ENCODE assay signal across 7 mouse cellular contexts in genomic region chr1:176999011-176999410, GRCm38 (mm10).
DNase-seq lines count a peak whose midpoint lies in the region; ATAC-seq and TF ChIP-seq lines count a peak whose summit lies in the region.

No protein-coding gene starts in this region.

- H3K4me3 ChIP-seq in lung, embryonic 14.5 days (ENCODE audit: low read depth, low read length), result no peak overlapping the region
- H3K4me3 ChIP-seq in forebrain, embryonic 14.5 days (ENCODE audit: low read depth, low read length), result no peak overlapping the region
- no peak overlapping the region for H3K4me3 ChIP-seq in spleen, adult 2 months (ENCODE audit: extremely low read depth, insufficient read depth, insufficient read length)

- no peak overlapping the region for H3K4me2 ChIP-seq in lung, embryonic 14.5 days
- no peak overlapping the region for H3K4me2 ChIP-seq in forebrain, embryonic 14.5 days (ENCODE audit: low read length)

- no peak for TF ChIP-seq POLR2A in spleen, adult 2 months (IDR thresholded peaks at IDR 0.05; ENCODE audit: low read depth, low read length)

- TF ChIP-seq CTCF in lung, embryonic 14.5 days (IDR thresholded peaks at IDR 0.05; ENCODE audit: low read depth), result peak; percentile 41
- TF ChIP-seq CTCF in spleen, adult 2 months (IDR thresholded peaks at IDR 0.05; ENCODE audit: extremely low read depth, insufficient read depth, insufficient read length, insufficient replicate concordance), result peak; percentile 43; the same call in 1 of the 2 replicates

- H3K9ac ChIP-seq in lung, embryonic 14.5 days, result no peak overlapping the region
- no peak overlapping the region for H3K9ac ChIP-seq in forebrain, embryonic 14.5 days (ENCODE audit: low read length)

- DNase-seq in lung, embryonic 14.5 days, result peak; percentile 71
- no peak for DNase-seq in lung, postnatal 14 days
- DNase-seq in forebrain, embryonic 14.5 days (ENCODE audit: low spot score), result peak; percentile 90
- peak; percentile 26 for DNase-seq in lung, postnatal 25 days (ENCODE audit: low spot score)
- peak in 1 of 2 experiments; percentile 72 for DNase-seq in spleen, adult 2 months (ENCODE audit: low read depth in 1 of 2, low spot score in 2 of 2)
- DNase-seq in urinary bladder, adult 18-20 months (ENCODE audit: low spot score in 2 of 2), result no peak
- DNase-seq in heart, postnatal 25 days (ENCODE audit: low spot score), result no peak

- no peaks in the 10 kb centered on the region for H3K27me3 ChIP-seq in lung, embryonic 14.5 days (ENCODE audit: insufficient read depth, low read length)
- no peaks in the 10 kb centered on the region for H3K27me3 ChIP-seq in forebrain, embryonic 14.5 days (replicated peaks; ENCODE audit: control insufficient read depth, insufficient read depth, low read length)
- no peaks in the 10 kb centered on the region for H3K27me3 ChIP-seq in spleen, adult 2 months (ENCODE audit: control insufficient read depth, insufficient read depth, low read length)

- no peaks in the 10 kb centered on the region for H3K9me3 ChIP-seq in lung, embryonic 14.5 days (ENCODE audit: low read depth, low read length)
- no peaks in the 10 kb centered on the region for H3K9me3 ChIP-seq in forebrain, embryonic 14.5 days (replicated peaks; ENCODE audit: control insufficient read depth, low read length)

- ATAC-seq in lung, embryonic 14.5 days (ENCODE audit: insufficient read depth), result peak; percentile 61
- ATAC-seq in forebrain, embryonic 14.5 days, result peak; percentile 45

- no peaks in the 10 kb centered on the region; the same call in 1 of the 2 replicates for H3K4me1 ChIP-seq in lung, embryonic 14.5 days (ENCODE audit: insufficient read depth)
- peaks cover 69% of the 10 kb centered on the region for H3K4me1 ChIP-seq in forebrain, embryonic 14.5 days (ENCODE audit: control insufficient read depth, insufficient read depth, low read length)
- peaks cover 30% of the 10 kb centered on the region for H3K4me1 ChIP-seq in spleen, adult 2 months (ENCODE audit: control insufficient read depth, insufficient read depth, insufficient read length)

- 10% methylated on average over 6 of the region's 6 CpGs for WGBS in lung, embryonic 14.5 days
- 13% methylated on average over 6 of the region's 6 CpGs for WGBS in forebrain, embryonic 14.5 days
- WGBS in spleen, adult 2 months, result 67% methylated on average over 6 of the region's 6 CpGs

- H3K36me3 ChIP-seq in lung, embryonic 14.5 days (ENCODE audit: insufficient read depth), result no peaks in the 10 kb centered on the region
- H3K36me3 ChIP-seq in forebrain, embryonic 14.5 days (ENCODE audit: control insufficient read depth, insufficient read depth, low read length), result no peaks in the 10 kb centered on the region
- no peaks in the 10 kb centered on the region for H3K36me3 ChIP-seq in spleen, adult 2 months (ENCODE audit: control insufficient read depth, insufficient read depth, low read length)

- H3K27ac ChIP-seq in lung, embryonic 14.5 days (ENCODE audit: low read depth), result no peak overlapping the region
- peak overlapping the region; percentile 97 for H3K27ac ChIP-seq in forebrain, embryonic 14.5 days (ENCODE audit: low read depth, low read length)
- H3K27ac ChIP-seq in spleen, adult 2 months (ENCODE audit: insufficient read depth, low read length), result peak overlapping the region; percentile 13; the same call in 1 of the 2 replicates

- intact Hi-C loops in heart, postnatal 25 days (cut with DNase I), result no loop called here

Comparison
In these comparisons a context has a peak if more than half of its experiments do, and no peak if none do; other contexts are left out.
1. DNase-seq: peak in lung, embryonic 14.5 days (single experiment), forebrain, embryonic 14.5 days (single experiment) and lung, postnatal 25 days (single experiment); none in lung, postnatal 14 days (single experiment), urinary bladder, adult 18-20 months (0 of 2) and heart, postnatal 25 days (single experiment).